Mouse (Mus musculus) forebrain, embryonic 15.5 days (tissue): Measurements from ENCODE around the gene Cdh3. TPM values are rescaled to one million over a fixed set of nuclear protein-coding genes. Genes with fewer than 3 reads are reported as not detected.
"Not testable (repeated sequence)": the region's sequence is repeated elsewhere in the genome, so short reads cannot be mapped to it uniquely, and the experiment has no call there.

Experiments used
- ATAC-seq: fragments of 200-750 bp; cut with Nextera tagmentation; replicated peaks from 2 replicates; pipeline ENCODE4 v1.8.0; 2017; ENCODE audit warnings: mild to moderate bottlenecking, moderate TSS enrichment, moderate library complexity
- H3K27ac ChIP-seq: fragments of 300-500 bp; sonication (generic); replicated peaks from 2 replicates; pipeline ENCODE4 v1.5.1; 2015; ENCODE audit warnings: mild to moderate bottlenecking, inconsistent platforms
- H3K27me3 ChIP-seq: fragments of 300-500 bp; sonication (generic); 2 replicates; pipeline ENCODE4 v1.6.1; 2015; ENCODE audit warnings: inconsistent platforms
- H3K36me3 ChIP-seq: fragments of 300-500 bp; sonication (generic); 2 replicates; pipeline ENCODE4 v1.6.1; 2015; ENCODE audit warnings: mild to moderate bottlenecking, inconsistent platforms
- H3K4me1 ChIP-seq: fragments of 300-500 bp; sonication (generic); 2 replicates; pipeline ENCODE4 v1.6.1; 2015; ENCODE audit warnings: inconsistent platforms
- H3K4me2 ChIP-seq: fragments of 300-500 bp; sonication (generic); replicated peaks from 2 replicates; pipeline ENCODE4 v1.6.1; 2015; ENCODE audit warnings: mild to moderate bottlenecking, inconsistent platforms
- H3K4me3 ChIP-seq: fragments of 300-500 bp; sonication (generic); 2 replicates; pipeline ENCODE4 v1.5.1; 2015; ENCODE audit warnings: mild to moderate bottlenecking, inconsistent platforms
- H3K9ac ChIP-seq: fragments of 300-500 bp; sonication (generic); replicated peaks from 2 replicates; pipeline ENCODE4 v1.6.1; 2015; ENCODE audit warnings: mild to moderate bottlenecking, inconsistent platforms
- H3K9me3 ChIP-seq: fragments of 300-500 bp; sonication (generic); 2 replicates; pipeline ENCODE4 v1.6.1; 2016; ENCODE audit warnings: inconsistent platforms
- WGBS: fragments of 180-500 bp; shearing (Covaris S2); methylation state at CpG from one replicate; pipeline ENCODE4 v1.1.7; 2015; ENCODE audit warnings: mixed read lengths; 5-methylcytosine and 5-hydroxymethylcytosine counted together
- polyA plus RNA-seq: library from polyadenylated mRNA; unstranded; fragments of >200 nt; fragmentation: Nextera tagmentation; extraction: Ambion mirVana; gene quantifications from 2 replicates; pipeline ENCODE4 v1.2.1, GENCODE M21; 2015

Cdh3 gene
- polyA plus RNA-seq, 1 experiment from 2014 or later, result 1.3 TPM

DNA sequence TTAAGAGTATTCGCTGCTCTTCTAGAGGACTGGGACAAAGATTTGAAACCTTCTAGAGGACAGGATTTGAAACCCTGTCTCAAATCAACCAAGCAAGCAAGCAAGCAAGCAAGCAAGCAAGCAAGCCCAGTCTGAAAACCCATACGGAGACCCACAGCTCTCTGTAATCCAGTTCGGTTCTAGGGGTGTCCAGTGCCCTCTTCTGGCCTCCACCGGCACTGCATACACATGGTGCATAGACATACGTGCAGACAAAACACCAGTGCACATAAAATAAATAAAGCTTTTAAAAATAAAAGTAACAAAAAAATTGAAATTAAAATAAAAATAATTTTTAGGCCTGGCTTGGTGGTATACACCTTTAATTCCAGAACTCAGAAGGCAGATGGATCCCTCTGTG lies 43.3 kb downstream of the Cdh3 start:
- H3K9me3 ChIP-seq, result peaks cover 7% of the 10 kb centered on the region; the same call in 1 of the 2 replicates
- H3K4me2 ChIP-seq, result no peak overlapping the region
- H3K4me1 ChIP-seq, result no peaks in the 10 kb centered on the region
- no peak for ATAC-seq
- WGBS, result 97% methylated on average over 5 of the region's 5 CpGs
- H3K9ac ChIP-seq, result no peak overlapping the region
- H3K36me3 ChIP-seq, result no peaks in the 10 kb centered on the region
- no peak overlapping the region for H3K27ac ChIP-seq
- H3K4me3 ChIP-seq, result no peak overlapping the region
- H3K27me3 ChIP-seq, result no peaks in the 10 kb centered on the region

DNA sequence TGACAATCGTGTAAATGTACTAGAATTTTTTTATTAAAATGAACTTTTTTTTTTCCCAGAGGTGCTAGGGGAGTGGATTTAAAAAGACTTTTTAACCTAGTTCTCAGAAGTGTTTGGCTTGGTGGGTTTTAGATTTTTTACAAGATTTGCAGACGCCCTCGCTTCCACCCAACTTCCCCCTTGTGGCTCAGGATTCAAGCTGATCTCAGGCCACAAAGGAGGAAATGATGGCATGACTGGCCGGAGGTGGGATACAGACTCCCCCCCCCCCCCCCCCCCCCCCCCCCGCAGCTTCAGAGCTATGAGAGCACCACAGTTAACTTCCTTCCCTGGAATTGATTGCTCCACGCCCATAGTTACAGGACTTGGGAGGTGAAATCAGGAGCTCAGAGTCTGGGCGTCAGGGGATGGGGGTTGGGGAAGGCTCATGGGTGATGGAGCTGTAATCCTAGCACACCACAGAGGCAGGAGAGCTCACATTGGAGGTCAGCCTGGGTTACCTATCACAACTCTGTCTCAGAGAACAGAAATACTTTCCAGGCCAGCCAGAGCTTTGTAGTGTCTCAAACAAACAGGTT lies 45.5 kb downstream of the Cdh3 start:
- Histone ChIP-seq H3K36me3 (no peaks in the 10 kb centered on the region), H3K27me3 (no peaks in the 10 kb centered on the region), H3K27ac (no peak overlapping the region), H3K4me2 (no peak overlapping the region), H3K4me3 (no peak overlapping the region), H3K9me3 (peaks cover 8% of the 10 kb centered on the region; the same call in 1 of the 2 replicates), H3K4me1 (no peaks in the 10 kb centered on the region), H3K9ac (no peak overlapping the region)
- 76% methylated on average over 6 of the region's 7 CpGs for WGBS
- ATAC-seq, result no peak

GRCm38 (mm10) chr8:106559844-106560243 lies 49.2 kb downstream of the Cdh3 start:
- Histone ChIP-seq H3K27me3 (no peaks in the 10 kb centered on the region), H3K9me3 (peaks cover 8% of the 10 kb centered on the region; the same call in 1 of the 2 replicates), H3K4me2 (no peak overlapping the region), H3K27ac (no peak overlapping the region), H3K4me1 (no peaks in the 10 kb centered on the region), H3K36me3 (no peaks in the 10 kb centered on the region), H3K4me3 (no peak overlapping the region), H3K9ac (no peak overlapping the region)
- no peak for ATAC-seq
- 69% methylated on average over 9 of the region's 9 CpGs for WGBS

- Histone ChIP-seq H3K4me1 (no peaks in the 10 kb centered on the region), H3K4me3 (no peak overlapping the region), H3K9me3 (peaks cover 8% of the 10 kb centered on the region; the same call in 1 of the 2 replicates), H3K36me3 (no peaks in the 10 kb centered on the region), H3K9ac (no peak overlapping the region), H3K27ac (no peak overlapping the region), H3K4me2 (no peak overlapping the region), H3K27me3 (no peaks in the 10 kb centered on the region)
- ATAC-seq, result no peak
- 29% methylated on average over 21 of the region's 21 CpGs for WGBS
Observed at GRCm38 (mm10) chr8:106561097-106561865, 50.6 kb downstream of the Cdh3 start.

DNA sequence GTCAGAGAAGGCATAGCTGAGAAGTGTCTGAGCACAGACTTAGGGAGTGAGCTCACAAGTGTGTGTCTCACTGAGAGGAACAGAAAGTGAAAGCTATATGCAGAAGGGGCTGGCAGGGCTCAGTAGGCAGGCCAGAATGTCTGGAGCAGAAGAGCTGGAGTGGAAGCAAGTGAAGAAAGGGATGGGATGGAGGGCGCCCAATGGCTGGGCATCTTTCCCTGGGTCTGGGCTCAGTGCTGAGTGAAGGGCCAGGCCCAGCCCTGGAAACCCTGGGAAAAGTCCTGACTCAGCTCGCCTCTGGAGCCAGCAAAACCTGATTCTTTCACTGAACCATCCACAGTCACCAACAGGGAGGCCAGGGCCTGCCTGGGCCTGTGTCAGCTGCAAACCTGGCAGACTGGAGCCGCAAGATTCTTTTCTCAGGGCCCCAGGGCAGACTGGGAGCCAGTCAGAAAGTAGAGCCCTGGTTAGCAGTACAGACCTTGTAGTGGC lies 53.0 kb downstream of the Cdh3 start:
- no peak overlapping the region for H3K27ac ChIP-seq
- 67% methylated on average over 3 of the region's 3 CpGs for WGBS

GRCm38 (mm10) chr8:106569006-106569405 lies 58.3 kb downstream of the Cdh3 start:
- 37% methylated on average over 7 of the region's 7 CpGs for WGBS
- ATAC-seq, result no peak
- no peak overlapping the region for H3K27ac ChIP-seq

More for the DNA sequence above, 53.0 kb downstream of the Cdh3 start:
- 0 out of 2 replicates have a peak, but pooled peaks cover 3% of the 10 kb centered on the region for H3K9me3 ChIP-seq
- no peak for ATAC-seq
- no peak overlapping the region for H3K9ac ChIP-seq
- no peak overlapping the region for H3K4me2 ChIP-seq
- no peaks in the 10 kb centered on the region for H3K27me3 ChIP-seq
- H3K4me1 ChIP-seq, result no peaks in the 10 kb centered on the region
- no peak overlapping the region for H3K4me3 ChIP-seq
- no peaks in the 10 kb centered on the region for H3K36me3 ChIP-seq

GRCm38 (mm10) chr8:106570386-106570785 lies 59.7 kb downstream of the Cdh3 start:
- no peaks in the 10 kb centered on the region for H3K4me1 ChIP-seq
- H3K27ac ChIP-seq, result no peak overlapping the region
- H3K4me2 ChIP-seq, result no peak overlapping the region
- 82% methylated on average over 4 of the region's 4 CpGs for WGBS
- H3K4me3 ChIP-seq, result no peak overlapping the region
- H3K9me3 ChIP-seq, result no peaks in the 10 kb centered on the region
- no peak for ATAC-seq
- no peaks in the 10 kb centered on the region for H3K36me3 ChIP-seq
- no peak overlapping the region for H3K9ac ChIP-seq
- no peaks in the 10 kb centered on the region for H3K27me3 ChIP-seq

More at GRCm38 (mm10) chr8:106569006-106569405, 58.3 kb downstream of the Cdh3 start:
- H3K9ac ChIP-seq, result no peak overlapping the region
- H3K9me3 ChIP-seq, result no peaks in the 10 kb centered on the region
- no peaks in the 10 kb centered on the region for H3K4me1 ChIP-seq
- no peaks in the 10 kb centered on the region for H3K27me3 ChIP-seq
- H3K36me3 ChIP-seq, result no peaks in the 10 kb centered on the region
- no peak overlapping the region for H3K4me2 ChIP-seq
- H3K4me3 ChIP-seq, result no peak overlapping the region

- ATAC-seq, result no peak
- WGBS, result 90% methylated on average over 5 of the region's 5 CpGs
Observed at GRCm38 (mm10) chr8:106571551-106572172, 61.0 kb downstream of the Cdh3 start.

GRCm38 (mm10) chr8:106572175-106572574 lies 61.5 kb downstream of the Cdh3 start:
- not testable (repeated sequence) for H3K9ac ChIP-seq, H3K4me2 ChIP-seq, H3K27me3 ChIP-seq, H3K4me3 ChIP-seq, H3K9me3 ChIP-seq, H3K4me1 ChIP-seq, H3K36me3 ChIP-seq, ATAC-seq, H3K27ac ChIP-seq
- 91% methylated on average over 1 of the region's 1 CpGs for WGBS

More at GRCm38 (mm10) chr8:106571551-106572172, 61.0 kb downstream of the Cdh3 start:
- no peaks in the 10 kb centered on the region for H3K36me3 ChIP-seq
- no peak overlapping the region for H3K9ac ChIP-seq
- no peaks in the 10 kb centered on the region for H3K4me1 ChIP-seq
- no peak overlapping the region for H3K4me2 ChIP-seq
- no peaks in the 10 kb centered on the region for H3K27me3 ChIP-seq
- H3K9me3 ChIP-seq, result no peaks in the 10 kb centered on the region
- no peak overlapping the region for H3K4me3 ChIP-seq
- H3K27ac ChIP-seq, result no peak overlapping the region

DNA sequence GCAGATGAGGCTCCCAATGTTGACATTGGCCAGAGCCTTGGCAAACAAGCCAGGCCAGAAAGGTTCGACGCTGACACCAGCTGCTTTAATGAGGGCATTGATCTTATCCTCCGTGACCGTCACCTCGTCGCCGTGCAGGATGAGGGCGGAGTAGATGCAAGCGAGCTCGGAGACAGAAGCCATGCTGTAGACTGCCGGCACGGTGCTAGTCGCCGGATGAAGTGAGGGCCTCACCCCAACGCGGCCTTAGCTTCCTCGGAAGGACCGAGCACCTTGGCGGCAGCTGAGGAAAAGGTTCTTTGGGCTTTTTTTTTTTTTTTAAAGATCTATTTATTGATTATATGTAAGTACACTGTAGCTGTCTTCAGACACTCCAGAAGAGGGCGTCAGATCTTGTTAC lies 62.5 kb downstream of the Cdh3 start, which contains the start of gene Gm10073:
Gene Gm10073, minus strand, starts transcription at position 294 of the 400 bp plus-strand sequence.
- H3K27ac ChIP-seq, H3K4me1 ChIP-seq, H3K9me3 ChIP-seq, H3K36me3 ChIP-seq, H3K27me3 ChIP-seq, ATAC-seq, H3K4me2 ChIP-seq, H3K9ac ChIP-seq, H3K4me3 ChIP-seq: not testable (repeated sequence)
- WGBS, result 71% methylated on average over 20 of the region's 20 CpGs

DNA sequence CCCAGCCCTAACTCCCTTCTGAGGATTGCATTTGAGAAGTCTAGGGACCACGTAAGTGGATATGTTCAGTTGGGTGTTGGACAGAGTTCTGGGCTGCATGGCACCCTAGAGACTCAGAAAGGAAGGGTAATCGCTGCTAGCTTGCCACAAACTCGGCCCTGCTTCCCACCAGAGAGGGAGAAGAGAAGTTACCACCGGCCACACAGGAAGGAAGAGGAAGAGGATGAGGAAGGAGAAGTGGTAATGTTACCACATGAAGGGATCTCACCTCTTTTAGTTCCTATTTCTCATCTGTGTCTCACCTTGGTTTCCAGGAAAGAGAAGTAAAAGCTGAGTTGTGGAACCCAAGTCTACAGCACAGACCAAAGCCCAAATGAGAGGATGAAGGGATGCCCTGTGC lies 63.6 kb downstream of the Cdh3 start:
- no peak for ATAC-seq
- H3K4me3 ChIP-seq, result no peak overlapping the region
- no peaks in the 10 kb centered on the region for H3K27me3 ChIP-seq
- no peaks in the 10 kb centered on the region for H3K36me3 ChIP-seq
- H3K4me1 ChIP-seq, result no peaks in the 10 kb centered on the region
- WGBS, result 95% methylated on average over 4 of the region's 4 CpGs
- H3K9ac ChIP-seq, result no peak overlapping the region
- H3K9me3 ChIP-seq, result no peaks in the 10 kb centered on the region
- no peak overlapping the region for H3K4me2 ChIP-seq
- no peak overlapping the region for H3K27ac ChIP-seq
